Mouse (Mus musculus) frontal cortex, adult 2 months (tissue): ENCODE measurements around the gene Nup153. TPM values are rescaled to one million over a fixed set of nuclear protein-coding genes. Genes with fewer than 3 reads are reported as not detected.

Source experiments
- DNase-seq, 2 experiments: peaks; one replicate each; pipeline ENCODE4 v3.0.0; 2022; ENCODE audit warnings: low spot score in 1 of 2; ENCODE audit errors: extremely low spot score in 1 of 2
- polyA plus RNA-seq: library from polyadenylated mRNA; depleted of rRNA; stranded (reverse); fragments of >200 nt; gene quantifications from 2 replicates; pipeline ENCODE4 v1.2.3, GENCODE M21; 2012

Nup153 gene
- polyA plus RNA-seq, 1 experiment = 32.1 TPM

GRCm38 (mm10) chr13:46677721-46678120 lies 50.0 kb downstream of the Nup153 start:
- no peak for DNase-seq

- DNase-seq = no peak
Observed at GRCm38 (mm10) chr13:46674601-46675000, 53.1 kb downstream of the Nup153 start.

- no peak for DNase-seq
Observed at GRCm38 (mm10) chr13:46670514-46670913, 57.2 kb downstream of the Nup153 start.

GRCm38 (mm10) chr13:46669620-46670271 lies 58.0 kb downstream of the Nup153 start:
- no peak for DNase-seq

GRCm38 (mm10) chr13:46669048-46669619 lies 58.6 kb downstream of the Nup153 start, which contains the start of gene Fam8a1:
Fam8a1 (plus strand) TSS chr13:46669522.
- DNase-seq = peak; percentile 61 to 92

- peak in 1 of 2 experiments; percentile 75 for DNase-seq
Observed at GRCm38 (mm10) chr13:46663461-46663964, 64.2 kb downstream of the Nup153 start.

- no peak for DNase-seq
Observed at GRCm38 (mm10) chr13:46659211-46659610, 68.5 kb downstream of the Nup153 start.

GRCm38 (mm10) chr13:46654566-46654965 lies 73.2 kb downstream of the Nup153 start:
- no peak for DNase-seq

- DNase-seq = no peak
Observed at GRCm38 (mm10) chr13:46653671-46654070, 74.1 kb downstream of the Nup153 start.

GRCm38 (mm10) chr13:46652671-46653070 lies 75.1 kb downstream of the Nup153 start:
- no peak for DNase-seq

- DNase-seq = no peak
Observed at GRCm38 (mm10) chr13:46651853-46652252, 75.9 kb downstream of the Nup153 start.

GRCm38 (mm10) chr13:46645476-46645875 lies 82.3 kb downstream of the Nup153 start:
- no peak for DNase-seq

- no peak for DNase-seq
Observed at GRCm38 (mm10) chr13:46644175-46644574, 83.6 kb downstream of the Nup153 start.

- no peak for DNase-seq
Observed at GRCm38 (mm10) chr13:46642318-46642717, 85.4 kb downstream of the Nup153 start.

- DNase-seq = no peak
Observed at GRCm38 (mm10) chr13:46640608-46641468, 86.9 kb downstream of the Nup153 start.

- DNase-seq = peak in 1 of 2 experiments; percentile 49
Observed at GRCm38 (mm10) chr13:46634133-46634488, 93.6 kb downstream of the Nup153 start.

GRCm38 (mm10) chr13:46633320-46634132 lies 94.2 kb downstream of the Nup153 start:
- DNase-seq = peak; percentile 50 to 71

- no peak for DNase-seq
Observed at GRCm38 (mm10) chr13:46632796-46633195, 94.9 kb downstream of the Nup153 start.
